Mouse (Mus musculus): ENCODE data around the gene Rps6ka5.

Rps6ka5 gene

GRCm38 (mm10) chr12:100499469-100499868, 227.3 kb downstream of the Rps6ka5 start:
- DNase-seq (ENCODE audit: low read depth, low spot score): no peak

Measured in CD4-positive, CD25-positive, alpha-beta regulatory T cell, adult 2 months (primary cell).